Mouse (Mus musculus) heart, postnatal 0 days (tissue): ENCODE data around the gene Slc8a3. TPM values are rescaled to one million over a fixed set of nuclear protein-coding genes. Genes with fewer than 3 reads are reported as not detected.

Experiments
- ATAC-seq: fragments of 200-750 bp; cut with Nextera tagmentation; 2 replicates; pipeline ENCODE4 v1.8.0; 2017; ENCODE audit warnings: low read depth, moderate number of reproducible peaks, moderate library complexity; ENCODE audit not compliant: insufficient read depth
- DNase-seq: peaks from one replicate; pipeline ENCODE4 v3.0.0-alpha.2; 2016; ENCODE audit warnings: low spot score
- H3K27ac ChIP-seq: fragments of 300-500 bp; sonication (generic); 2 replicates; pipeline ENCODE4 v1.5.1; 2014; ENCODE audit warnings: low read depth, mild to moderate bottlenecking
- H3K27me3 ChIP-seq: fragments of 300-500 bp; sonication (generic); 2 replicates; pipeline ENCODE4 v1.6.1; 2014; ENCODE audit warnings: low read length, mixed read lengths; ENCODE audit not compliant: control insufficient read depth, insufficient read depth
- H3K36me3 ChIP-seq: fragments of 300-500 bp; sonication (generic); replicated peaks from 2 replicates; pipeline ENCODE4 v1.6.1; 2014; ENCODE audit warnings: low read length, mixed read lengths; ENCODE audit not compliant: control insufficient read depth, insufficient read depth
- H3K4me1 ChIP-seq: fragments of 300-500 bp; sonication (generic); 2 replicates; pipeline ENCODE4 v1.6.1; 2014; ENCODE audit warnings: antibody characterized with exemption; ENCODE audit not compliant: control insufficient read depth, insufficient read depth
- H3K4me2 ChIP-seq: fragments of 300-500 bp; sonication (generic); 2 replicates; pipeline ENCODE4 v1.6.1; 2014; ENCODE audit warnings: low read depth, mild to moderate bottlenecking, low read length, moderate library complexity
- H3K4me3 ChIP-seq: fragments of 300-500 bp; sonication (generic); 2 replicates; pipeline ENCODE4 v1.5.1; 2014; ENCODE audit warnings: low read depth, low read length
- H3K9ac ChIP-seq: fragments of 300-500 bp; sonication (generic); replicated peaks from 2 replicates; pipeline ENCODE4 v1.6.1; 2014; ENCODE audit warnings: low read depth, low read length, mixed read lengths
- H3K9me3 ChIP-seq: fragments of 300-500 bp; sonication (generic); replicated peaks from 2 replicates; pipeline ENCODE4 v1.6.1; 2016; ENCODE audit warnings: low read length; ENCODE audit not compliant: control insufficient read depth
- CTCF ChIP-seq: IDR thresholded peaks from 2 replicates; pipeline ENCODE4 v1.5.1; 2016; ENCODE audit warnings: antibody characterized with exemption, control low read depth, low read depth
- EP300 ChIP-seq: IDR thresholded peaks from 2 replicates; pipeline ENCODE4 v1.6.1; 2016; ENCODE audit warnings: antibody characterized with exemption, low read depth
- WGBS: fragments of 180-500 bp; shearing (Covaris S2); extraction: QIAGEN DNeasy Blood & Tissue Kit; methylation state at CpG from one replicate; pipeline ENCODE4 v1.1.7; 2014; 5-methylcytosine and 5-hydroxymethylcytosine counted together
- polyA plus RNA-seq: library from polyadenylated mRNA; unstranded; fragments of >200 nt; fragmentation: Nextera tagmentation; extraction: Ambion mirVana; gene quantifications from 2 replicates; pipeline ENCODE4 v1.2.1, GENCODE M21; 2015
- total RNA-seq: library from RNA; depleted of rRNA; stranded (reverse); fragments of >200 nt; gene quantifications from 2 replicates; pipeline ENCODE4 v1.2.3, GENCODE M21; 2014; ENCODE audit warnings: low replicate concordance

The Slc8a3 gene
- total and polyA plus RNA-seq, 2 experiments from 2014 or later: 0.15 TPM; not detected in 1

- 70% methylated on average over 3 of the region's 3 CpGs for WGBS
Observed at GRCm38 (mm10) chr12:81324991-81325390, 8.0 kb downstream of the Slc8a3 start.

GRCm38 (mm10) chr12:81324116-81324515, 8.9 kb downstream of the Slc8a3 start:
- 93% methylated on average over 3 of the region's 3 CpGs for WGBS
- no peak overlapping the region for H3K27ac ChIP-seq
- ATAC-seq: no peak

More at GRCm38 (mm10) chr12:81324991-81325390, 8.0 kb downstream of the Slc8a3 start:
- no peak overlapping the region for H3K4me3 ChIP-seq
- no peaks in the 10 kb centered on the region for H3K27me3 ChIP-seq
- H3K4me2 ChIP-seq: no peak overlapping the region
- H3K9ac ChIP-seq: no peak overlapping the region
- H3K4me1 ChIP-seq: no peaks in the 10 kb centered on the region
- ATAC-seq (no peak), DNase-seq (no peak)
- H3K27ac ChIP-seq: no peak overlapping the region
- H3K9me3 ChIP-seq: no peaks in the 10 kb centered on the region
- TF ChIP-seq EP300 (no peak), CTCF (no peak)
- no peaks in the 10 kb centered on the region for H3K36me3 ChIP-seq

GRCm38 (mm10) chr12:81321021-81321420, 12.0 kb downstream of the Slc8a3 start:
- TF ChIP-seq EP300: no peak
- TF ChIP-seq CTCF: no peak
- Histone ChIP-seq H3K4me1 (no peaks in the 10 kb centered on the region), H3K27me3 (no peaks in the 10 kb centered on the region), H3K4me3 (no peak overlapping the region), H3K4me2 (no peak overlapping the region), H3K36me3 (no peaks in the 10 kb centered on the region), H3K9ac (no peak overlapping the region), H3K27ac (no peak overlapping the region), H3K9me3 (no peaks in the 10 kb centered on the region)
- ATAC-seq (no peak), DNase-seq (no peak)
- 56% methylated on average over 1 of the region's 1 CpGs for WGBS

More at GRCm38 (mm10) chr12:81324116-81324515, 8.9 kb downstream of the Slc8a3 start:
- no peak overlapping the region for H3K4me3 ChIP-seq
- H3K27me3 ChIP-seq: no peaks in the 10 kb centered on the region
- no peaks in the 10 kb centered on the region for H3K9me3 ChIP-seq
- H3K9ac ChIP-seq: no peak overlapping the region
- H3K4me1 ChIP-seq: no peaks in the 10 kb centered on the region
- H3K4me2 ChIP-seq: no peak overlapping the region
- no peak for DNase-seq
- H3K36me3 ChIP-seq: no peaks in the 10 kb centered on the region
- no peak for TF ChIP-seq EP300
- no peak for TF ChIP-seq CTCF

GRCm38 (mm10) chr12:81317811-81318210, 15.2 kb downstream of the Slc8a3 start:
- no peak overlapping the region for H3K27ac ChIP-seq
- WGBS: 38% methylated on average over 2 of the region's 2 CpGs
- H3K36me3 ChIP-seq: no peaks in the 10 kb centered on the region
- no peak overlapping the region for H3K4me2 ChIP-seq
- H3K27me3 ChIP-seq: no peaks in the 10 kb centered on the region
- DNase-seq (no peak), ATAC-seq (no peak)
- no peak for TF ChIP-seq CTCF
- no peak for TF ChIP-seq EP300
- H3K9ac ChIP-seq: no peak overlapping the region
- no peaks in the 10 kb centered on the region for H3K4me1 ChIP-seq
- no peak overlapping the region for H3K4me3 ChIP-seq
- no peaks in the 10 kb centered on the region for H3K9me3 ChIP-seq

GRCm38 (mm10) chr12:81315953-81316352, 17.0 kb downstream of the Slc8a3 start:
- Histone ChIP-seq H3K4me1 (no peaks in the 10 kb centered on the region), H3K4me3 (no peak overlapping the region), H3K9me3 (no peaks in the 10 kb centered on the region), H3K9ac (no peak overlapping the region), H3K27ac (no peak overlapping the region), H3K36me3 (no peaks in the 10 kb centered on the region), H3K4me2 (no peak overlapping the region), H3K27me3 (no peaks in the 10 kb centered on the region)
- 84% methylated on average over 5 of the region's 5 CpGs for WGBS
- DNase-seq (no peak), ATAC-seq (no peak)
- no peak for TF ChIP-seq EP300
- no peak for TF ChIP-seq CTCF

GRCm38 (mm10) chr12:81303626-81304025, 29.4 kb downstream of the Slc8a3 start:
- no peak for ATAC-seq
- no peak overlapping the region for H3K4me3 ChIP-seq
- H3K27me3 ChIP-seq: no peaks in the 10 kb centered on the region
- no peaks in the 10 kb centered on the region for H3K4me1 ChIP-seq
- H3K36me3 ChIP-seq: no peaks in the 10 kb centered on the region
- 75% methylated on average over 5 of the region's 5 CpGs for WGBS
- no peak overlapping the region for H3K9ac ChIP-seq
- no peak overlapping the region for H3K27ac ChIP-seq
- no peak for DNase-seq
- TF ChIP-seq CTCF: no peak
- no peak for TF ChIP-seq EP300
- no peak overlapping the region for H3K4me2 ChIP-seq
- no peaks in the 10 kb centered on the region for H3K9me3 ChIP-seq
